Mouse (Mus musculus) forelimb bud, embryonic 11.5 days (tissue): ENCODE results near the gene Olfr785.
"Not testable (repeated sequence)": the region's sequence is repeated elsewhere in the genome, so short reads cannot be mapped to it uniquely, and the experiment has no call there.

Experiments
- DNase-seq: peaks from one replicate; pipeline ENCODE4 v3.0.0-alpha.2; 2012; ENCODE audit warnings: low read depth, low spot score

Olfr785 gene

DNA sequence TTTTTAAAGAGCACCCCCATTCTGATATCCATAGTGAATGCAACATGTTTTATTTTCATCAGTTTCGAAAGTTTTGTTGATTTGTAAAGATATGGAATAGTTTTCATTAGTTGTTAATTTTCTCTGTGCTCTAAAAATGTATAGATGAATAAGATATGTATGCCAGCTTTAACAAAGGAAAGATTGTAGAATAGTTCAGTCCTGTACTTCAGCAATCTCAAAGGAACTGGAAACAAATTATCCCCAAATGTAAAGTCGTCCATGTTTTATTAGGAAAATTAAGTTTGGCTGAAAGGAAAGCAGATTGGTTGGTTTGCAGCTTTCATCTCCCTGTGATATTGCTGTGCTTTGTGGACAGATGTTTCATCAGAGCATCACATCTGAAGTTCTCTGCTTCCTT, at the start of gene Olfr785:
Olfr785 (plus strand) TSS at position 301 of the 400 bp plus-strand sequence.
- DNase-seq, result no peak

DNA sequence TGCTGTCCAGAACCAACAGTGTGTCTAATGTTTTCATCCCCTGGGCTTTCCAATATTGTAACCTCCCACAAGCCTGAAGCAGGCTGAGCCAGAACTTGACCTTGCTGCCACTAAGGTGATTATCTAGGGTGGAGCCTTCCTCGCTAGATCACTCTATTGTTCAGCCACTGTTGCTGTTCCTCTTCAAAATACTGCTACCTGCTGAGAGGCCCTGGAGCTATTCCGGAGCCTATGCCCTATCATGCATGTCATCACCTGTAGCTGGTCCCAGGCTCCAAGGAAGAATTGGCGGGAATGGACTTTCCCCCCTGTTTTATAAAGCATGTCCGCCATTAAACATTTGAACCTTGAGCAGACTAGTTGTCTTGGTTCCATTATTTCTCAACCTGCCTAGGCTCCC, 48.7 kb upstream of the Olfr785 start:
- not testable (repeated sequence) for DNase-seq

DNA sequence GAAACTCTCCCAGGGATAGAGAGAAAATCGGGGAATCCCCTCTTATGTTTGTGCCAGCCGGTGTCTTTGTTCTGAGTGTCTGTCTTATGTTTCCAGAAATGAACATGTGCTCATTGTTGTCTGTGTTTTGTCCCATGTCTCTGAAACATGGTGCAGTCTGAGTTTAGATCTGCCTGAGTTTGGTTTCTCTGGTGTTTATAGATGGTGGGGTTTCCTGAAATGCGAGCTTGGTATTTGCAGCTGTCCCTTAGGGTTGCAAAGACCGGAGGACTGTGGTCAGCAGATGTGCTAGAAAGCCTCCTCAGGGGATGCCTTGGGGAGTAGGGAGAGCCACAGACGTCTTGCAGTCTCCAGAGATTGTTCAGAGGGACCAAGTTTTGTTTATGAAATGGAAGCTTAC, 47.9 kb upstream of the Olfr785 start:
- DNase-seq, result no peak

- DNase-seq, result not testable (repeated sequence)
Observed at GRCm38 (mm10) chr10:129374051-129374450, 31.2 kb upstream of the Olfr785 start.

GRCm38 (mm10) chr10:129383783-129384182, 21.4 kb upstream of the Olfr785 start, which contains the start of gene Olfr784:
Olfr784 (plus strand) TSS chr10:129384083.
- no peak for DNase-seq

DNA sequence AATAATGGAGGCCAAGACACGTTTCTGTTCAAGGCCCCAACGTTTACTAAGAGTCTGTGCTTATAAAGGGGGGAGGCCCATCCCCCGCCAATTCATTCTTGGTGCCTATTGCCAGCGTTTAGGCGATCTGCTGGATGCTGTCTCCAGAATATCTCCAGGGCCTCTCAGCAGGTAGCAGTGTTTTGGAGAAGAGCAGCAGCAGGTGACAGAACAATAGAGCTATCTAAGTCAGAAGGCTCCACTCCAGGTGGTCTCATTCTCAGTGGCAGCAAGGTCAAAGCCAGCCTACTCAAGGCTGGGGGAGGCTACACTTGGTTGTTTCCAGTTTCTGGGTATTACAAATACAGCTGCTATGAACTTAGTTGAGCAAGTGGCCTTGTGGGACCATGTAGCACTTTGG, 4.3 kb upstream of the Olfr785 start:
- no peak for DNase-seq

DNA sequence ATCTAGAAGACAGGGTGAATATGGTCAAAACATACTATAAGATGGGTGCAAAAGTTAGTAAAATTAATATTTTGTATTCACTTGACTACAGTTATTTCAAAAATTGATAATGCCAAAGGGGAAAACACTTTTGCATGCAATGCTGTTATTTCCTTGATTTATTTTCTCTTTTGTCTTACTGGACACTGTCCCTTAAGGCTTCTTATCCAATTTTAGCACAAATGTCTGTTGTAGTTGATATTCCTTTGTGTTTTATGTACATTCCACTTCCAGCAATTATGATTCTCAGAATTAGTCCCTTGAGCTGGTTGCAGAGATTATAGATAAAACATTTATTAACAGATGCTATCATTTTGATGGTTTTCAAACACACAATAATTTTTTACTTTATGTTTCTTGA, 21.8 kb downstream of the Olfr785 start, which contains the start of gene Olfr786:
Olfr786 (plus strand) TSS at position 301 of the 400 bp plus-strand sequence.
- no peak for DNase-seq
